Mouse (Mus musculus) brain, embryonic 14.5 days (tissue): ENCODE results near the gene Txndc11.

Experiments
- CTCF ChIP-seq: fragments of 200-500 bp; IDR thresholded peaks from 2 replicates; pipeline ENCODE4 v1.5.1; 2012; ENCODE audit warnings: inconsistent platforms, mild to moderate bottlenecking, moderate library complexity, borderline replicate concordance; ENCODE audit not compliant: insufficient read depth, insufficient read length; ENCODE audit errors: extremely low read depth
- POLR2A ChIP-seq: fragments of 200-500 bp; IDR thresholded peaks from 2 replicates; pipeline ENCODE4 v1.6.1; 2012; ENCODE audit warnings: mild to moderate bottlenecking, inconsistent platforms, borderline replicate concordance; ENCODE audit not compliant: poor library complexity, insufficient read depth, insufficient read length, severe bottlenecking; ENCODE audit errors: extremely low read depth

- TF ChIP-seq CTCF (no peak), POLR2A (no peak)
These were observed 30.3 kb upstream of the Txndc11 start for GRCm38 (mm10) chr16:11164695-11165255.
